Mouse (Mus musculus): Measurements from ENCODE around the gene Rab43.

GRCm38 (mm10) chr6:87786621-87787020 is 25.3 kb downstream of the Rab43 start:
- TF ChIP-seq TAL1 (IDR thresholded peaks at IDR 0.05; ENCODE audit: low read length) = no peak
- no peak for TF ChIP-seq GATA1 (IDR thresholded peaks at IDR 0.05; ENCODE audit: low read length)
